8 mouse cellular contexts compared by ENCODE assay signal in the genomic region with DNA sequence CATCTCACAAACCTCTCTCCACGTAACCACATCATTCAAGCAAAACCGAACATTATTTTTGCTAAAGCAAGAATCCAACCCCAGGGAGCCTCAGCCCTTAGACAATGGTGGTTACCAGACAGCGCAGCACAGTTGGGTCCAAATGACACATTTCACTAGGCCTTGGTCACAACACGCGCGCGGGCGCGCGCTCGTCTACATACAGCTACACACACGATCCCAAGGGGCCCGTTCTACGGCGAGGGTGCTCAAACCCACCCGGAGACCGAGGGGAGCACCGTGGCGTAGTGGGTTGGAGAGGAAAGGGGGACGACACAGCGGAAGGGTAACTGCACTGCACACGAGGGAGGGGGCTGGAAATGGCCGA. TPM values are rescaled to one million over a fixed set of nuclear protein-coding genes. Genes with fewer than 3 reads are reported as not detected.
DNase-seq lines count a peak whose midpoint lies in the region; ATAC-seq lines count a peak whose summit lies in the region.

No protein-coding gene starts in this region.

- peak; percentile 71 for DNase-seq in R1 (ENCODE audit: low read depth, low spot score)
- peak; percentile 69 to 74 for DNase-seq in cerebellum, postnatal 14 days
- DNase-seq in frontal cortex, postnatal 25 days (ENCODE audit: low spot score in 2 of 2), result peak; percentile 52 to 56
- peak; percentile 61 to 65 for DNase-seq in layer of hippocampus, postnatal 36 days
- DNase-seq in lung, postnatal 14 days, result peak; percentile 56
- peak; percentile 79 for DNase-seq in retina, postnatal 1 day
- DNase-seq in thymus, postnatal 36 days, result peak; percentile 69 to 75

- peak overlapping the region; percentile 100 for H3K27ac ChIP-seq in hindbrain, embryonic 13.5 days

- WGBS in hindbrain, embryonic 13.5 days, result under 1% methylated on average over 23 of the region's 23 CpGs

- H3K9ac ChIP-seq in hindbrain, embryonic 13.5 days, result peak overlapping the region; percentile 100

- peaks cover 30% of the 10 kb centered on the region for H3K4me1 ChIP-seq in hindbrain, embryonic 13.5 days (replicated peaks)

- H3K9me3 ChIP-seq in hindbrain, embryonic 13.5 days, result no peaks in the 10 kb centered on the region

- peak; percentile 19 for ATAC-seq in hindbrain, embryonic 13.5 days (ENCODE audit: low FRiP score)

- no peaks in the 10 kb centered on the region for H3K36me3 ChIP-seq in hindbrain, embryonic 13.5 days

- H3K4me3 ChIP-seq in hindbrain, embryonic 13.5 days, result peak overlapping the region; percentile 99

- no peaks in the 10 kb centered on the region for H3K27me3 ChIP-seq in hindbrain, embryonic 13.5 days

- H3K4me2 ChIP-seq in hindbrain, embryonic 13.5 days, result peak overlapping the region; percentile 72

RNA-seq across cellular contexts. Expression of a gene that starts 1.1 kb away (rescaled TPM):
- polyA plus RNA-seq in hindbrain, embryonic 13.5 days (2015; fragmentation: Nextera tagmentation; extraction: Ambion mirVana), result 26.6 and 27.0 TPM in 2 replicates
- total RNA-seq in layer of hippocampus, postnatal 36 days (2021), result 100 to 1,000 TPM; 126 to 132 TPM

Comparison
In these comparisons a context has a peak if more than half of its experiments do, and no peak if none do; other contexts are left out.
1. Peak in every context shown above with its lines: DNase-seq, ATAC-seq, H3K4me3 ChIP-seq and H3K27ac ChIP-seq.